Mouse (Mus musculus): ENCODE measurements around the gene Sprr2j-ps.

Sprr2j-ps gene

GRCm38 (mm10) chr3:92417782-92418181 is at the start of gene Sprr2j-ps:
Gene Sprr2j-ps (plus strand): TSS chr3:92418082.
- no peak for DNase-seq (ENCODE audit: low read depth, low spot score)

DNA sequence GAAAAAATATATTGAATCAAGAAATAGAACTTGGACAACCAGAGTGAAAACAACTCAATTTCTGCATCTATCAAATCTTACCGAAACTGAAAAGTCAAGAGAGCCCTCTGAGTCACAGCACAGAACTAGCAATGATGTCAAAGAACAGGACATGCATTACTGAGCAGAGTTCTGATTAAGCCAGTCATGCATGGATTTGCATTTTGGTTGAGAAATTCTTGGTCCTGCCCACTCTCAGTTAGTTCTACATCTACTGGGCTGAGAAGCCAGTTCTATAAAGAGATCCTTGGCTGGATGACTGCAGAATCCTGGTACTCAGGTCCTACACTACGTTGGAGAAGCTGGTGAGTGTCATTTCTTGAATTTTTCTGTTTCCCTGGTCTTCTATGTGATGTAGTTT is 44.3 kb upstream of the Sprr2j-ps start:
- DNase-seq (ENCODE audit: low read depth, low spot score) = no peak

- no peak for DNase-seq (ENCODE audit: low read depth, low spot score)
Observed at GRCm38 (mm10) chr3:92385385-92385784, 32.5 kb upstream of the Sprr2j-ps start, which contains the start of gene Sprr2h. Gene Sprr2h (plus strand): TSS chr3:92385685.

DNA sequence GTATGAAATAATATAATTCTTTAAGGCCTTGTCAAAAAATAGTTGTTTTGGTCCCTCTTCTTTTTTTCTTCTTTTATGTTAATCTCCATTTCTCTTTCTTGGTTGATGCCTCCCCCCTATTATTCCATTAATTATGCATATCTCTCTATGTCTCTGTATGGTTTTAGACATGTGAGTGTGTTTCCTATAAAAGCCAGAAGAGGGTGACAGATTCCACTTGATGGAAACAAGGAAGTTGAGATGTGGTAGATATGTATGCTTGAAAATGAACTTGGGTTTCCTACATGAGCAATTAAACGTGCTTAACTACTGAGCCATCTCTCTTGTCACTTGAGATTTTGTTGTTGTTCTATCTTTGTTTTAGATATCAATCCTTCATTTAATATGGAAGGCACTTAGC is 23.6 kb upstream of the Sprr2j-ps start:
- no peak for DNase-seq (ENCODE audit: low read depth, low spot score)

GRCm38 (mm10) chr3:92407691-92408090 is 10.2 kb upstream of the Sprr2j-ps start, which contains the start of gene Sprr2i:
Gene Sprr2i (plus strand): TSS chr3:92407991.
- DNase-seq (ENCODE audit: low read depth, low spot score) = no peak

DNA sequence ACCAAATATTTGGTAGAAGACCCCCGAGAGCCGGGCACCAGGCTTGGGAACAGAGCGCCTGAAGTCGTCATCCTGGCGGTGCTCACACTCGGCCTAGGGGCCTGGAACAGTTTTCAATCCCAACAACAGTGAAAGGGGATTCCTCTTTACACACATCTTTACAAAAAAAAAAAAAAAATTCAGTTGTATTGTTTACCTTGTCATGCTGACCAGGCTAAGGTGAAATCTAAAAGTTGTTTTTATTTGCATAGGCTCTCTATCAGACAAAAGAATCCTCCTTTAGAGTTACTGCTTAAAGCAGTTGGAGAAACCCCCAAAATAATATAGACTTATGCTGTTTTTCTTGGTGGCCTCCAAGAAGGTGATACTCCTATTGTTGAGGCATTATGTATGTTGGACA is 11.4 kb downstream of the Sprr2j-ps start, which contains the start of gene Gm9774:
Gene Gm9774 (minus strand): TSS at position 101 of the 400 bp plus-strand sequence.
- no peak for DNase-seq (ENCODE audit: low read depth, low spot score)

DNA sequence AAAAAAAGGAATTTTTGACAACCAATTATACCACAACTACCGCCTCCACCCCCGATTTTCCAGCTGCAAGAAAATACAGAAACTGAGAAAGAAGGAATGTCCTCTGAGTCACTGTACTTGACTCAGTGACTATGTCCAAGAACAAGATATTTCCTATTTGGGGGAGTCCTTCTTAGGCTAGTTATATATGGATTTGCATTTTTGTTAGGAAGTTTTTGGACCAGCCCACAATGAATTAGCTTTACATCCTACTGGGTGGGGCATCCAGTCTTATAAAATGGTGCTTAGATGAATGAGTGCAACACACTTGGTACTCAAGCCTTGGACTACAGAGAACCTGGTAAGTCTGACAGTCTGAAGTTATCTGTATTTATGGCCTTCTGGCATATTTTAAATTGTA is 14.4 kb downstream of the Sprr2j-ps start, which contains the start of gene Sprr2k:
Gene Sprr2k (plus strand): TSS at position 301 of the 400 bp plus-strand sequence.
- DNase-seq (ENCODE audit: low read depth, low spot score) = no peak

DNA sequence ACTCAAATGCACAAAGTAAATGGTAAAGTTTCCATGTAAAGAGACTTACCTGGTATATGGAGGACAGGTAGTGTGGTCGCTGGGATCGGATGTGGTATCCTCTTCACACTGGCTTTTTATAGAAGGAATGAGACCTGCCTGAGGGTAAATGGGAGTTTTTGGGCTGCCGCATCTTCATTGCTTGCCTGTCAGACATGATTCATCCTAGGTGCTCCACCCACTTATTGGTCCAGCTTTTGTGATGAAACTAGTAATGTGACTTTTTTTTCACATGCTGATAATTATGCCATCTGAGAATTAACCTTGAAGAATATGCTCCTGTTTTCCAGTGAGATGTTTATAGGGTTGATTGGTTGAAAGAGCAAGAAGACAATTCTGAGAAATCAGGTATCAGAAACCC is 20.8 kb downstream of the Sprr2j-ps start, which contains the start of gene Sprr1b:
Gene Sprr1b (minus strand): TSS at position 101 of the 400 bp plus-strand sequence.
- no peak for DNase-seq (ENCODE audit: low read depth, low spot score)

GRCm38 (mm10) chr3:92440177-92440576 is 22.3 kb downstream of the Sprr2j-ps start:
- no peak for DNase-seq (ENCODE audit: low read depth, low spot score)

DNA sequence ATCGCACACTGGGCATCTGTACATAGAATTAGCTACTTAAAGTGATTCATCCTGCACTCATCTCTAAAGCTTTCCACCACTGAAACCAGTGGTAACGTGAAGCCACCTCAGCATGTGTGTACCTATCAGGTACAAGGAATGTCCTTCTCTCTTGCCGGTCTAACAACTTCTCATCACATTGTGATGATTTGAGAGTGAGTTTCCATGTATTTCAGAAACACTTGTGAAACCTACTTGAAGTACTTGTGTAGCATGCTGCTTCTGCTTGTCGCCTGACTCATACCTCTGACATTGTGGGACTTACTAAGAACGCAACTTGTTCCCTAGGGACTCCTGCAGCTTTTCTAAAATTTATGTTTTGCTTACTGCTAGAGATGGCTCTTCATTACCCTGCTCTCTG is 37.3 kb downstream of the Sprr2j-ps start:
- no peak for DNase-seq (ENCODE audit: low read depth, low spot score)

DNA sequence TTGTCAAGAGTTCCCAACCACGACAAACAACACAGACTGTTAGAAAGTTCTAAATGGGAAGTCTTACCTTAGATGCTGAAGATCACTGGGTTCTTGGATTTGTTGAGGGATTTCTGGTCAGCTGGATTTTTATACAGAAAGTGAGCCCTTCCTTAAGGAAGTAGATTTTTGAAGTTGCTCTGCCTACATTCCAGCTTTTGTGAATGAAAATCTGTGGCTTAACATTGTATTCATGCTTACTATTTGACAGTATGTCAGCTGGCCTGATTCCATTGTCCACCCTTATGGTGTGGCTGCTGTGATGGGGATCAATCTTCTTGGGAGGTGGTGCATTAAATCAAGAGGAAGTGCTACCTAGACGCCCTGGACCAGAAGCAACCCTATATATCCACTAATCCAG is 40.7 kb downstream of the Sprr2j-ps start, which contains the start of gene Sprr3:
Gene Sprr3 (minus strand): TSS at position 101 of the 400 bp plus-strand sequence.
- no peak for DNase-seq (ENCODE audit: low read depth, low spot score)

- DNase-seq (ENCODE audit: low read depth, low spot score) = no peak
Observed at GRCm38 (mm10) chr3:92466576-92466975, 48.7 kb downstream of the Sprr2j-ps start.

DNA sequence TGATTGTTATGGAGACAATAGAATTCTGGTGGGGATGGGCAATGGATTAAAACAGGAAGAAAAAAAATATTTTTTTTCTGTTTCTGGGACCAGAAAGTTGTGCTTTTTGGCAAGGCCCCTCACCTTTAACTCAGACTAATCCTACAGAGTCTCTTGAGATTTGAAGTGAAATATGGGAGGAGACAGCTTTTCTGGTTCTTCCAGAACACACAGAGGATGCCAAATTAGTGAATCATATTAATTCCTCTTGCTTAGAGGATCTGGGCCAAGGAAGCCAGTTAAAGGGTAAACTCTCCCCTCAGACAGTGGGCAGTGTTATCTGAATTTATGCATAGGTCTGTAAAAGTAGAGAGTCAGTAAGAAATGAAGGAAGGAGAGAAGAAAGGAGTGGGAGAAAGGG is 49.5 kb downstream of the Sprr2j-ps start:
- no peak for DNase-seq (ENCODE audit: low read depth, low spot score)

Measured in retina, adult 2 months (tissue).